Mouse (Mus musculus) kidney, embryonic 14.5 days (tissue): ENCODE measurements at regions not wholly inside any gene's neighbourhood (a gene's known extent, or its start where the extent isn't known, plus 50 kb on each side); places are given as distances from the start of the nearest gene placed in this dataset.

ENCODE experiments used
- ATAC-seq: fragments of 200-750 bp; cut with Nextera tagmentation; 2 replicates; pipeline ENCODE4 v1.8.0; 2017; ENCODE audit warnings: moderate number of reproducible peaks, mild to moderate bottlenecking, moderate TSS enrichment, moderate library complexity; ENCODE audit not compliant: low FRiP score, low TSS enrichment
- H3K27ac ChIP-seq: fragments of 300-500 bp; sonication (generic); 2 replicates; pipeline ENCODE4 v1.5.1; 2014; ENCODE audit warnings: low read depth, mild to moderate bottlenecking, low read length, moderate library complexity, mixed read lengths
- H3K27me3 ChIP-seq: fragments of 300-500 bp; sonication (generic); 2 replicates; pipeline ENCODE4 v1.6.1; 2014; ENCODE audit warnings: mild to moderate bottlenecking, low read length; ENCODE audit not compliant: control insufficient read depth, insufficient read depth
- H3K36me3 ChIP-seq: fragments of 300-500 bp; sonication (generic); 2 replicates; pipeline ENCODE4 v1.6.1; 2014; ENCODE audit warnings: low read length, mixed read lengths; ENCODE audit not compliant: control insufficient read depth, insufficient read depth
- H3K4me1 ChIP-seq: fragments of 300-500 bp; sonication (generic); 2 replicates; pipeline ENCODE4 v1.6.1; 2014; ENCODE audit warnings: low read length, mixed read lengths; ENCODE audit not compliant: control insufficient read depth, insufficient read depth
- H3K4me2 ChIP-seq: fragments of 300-500 bp; sonication (generic); replicated peaks from 2 replicates; pipeline ENCODE4 v1.6.1; 2014; ENCODE audit warnings: low read depth, mild to moderate bottlenecking, low read length
- H3K4me3 ChIP-seq: fragments of 300-500 bp; sonication (generic); 2 replicates; pipeline ENCODE4 v1.5.1; 2014; ENCODE audit warnings: mild to moderate bottlenecking, low read length
- H3K9ac ChIP-seq: fragments of 300-500 bp; sonication (generic); 2 replicates; pipeline ENCODE4 v1.6.1; 2014; ENCODE audit warnings: low read depth, mild to moderate bottlenecking, low read length, moderate library complexity
- H3K9me3 ChIP-seq: fragments of 300-500 bp; sonication (generic); 2 replicates; pipeline ENCODE4 v1.6.1; 2016; ENCODE audit warnings: low read length; ENCODE audit not compliant: control insufficient read depth
- WGBS: fragments of 180-500 bp; shearing (Covaris S2); extraction: QIAGEN DNeasy Blood & Tissue Kit; methylation state at CpG from one replicate; pipeline ENCODE4 v1.1.7; 2014; 5-methylcytosine and 5-hydroxymethylcytosine counted together

DNA sequence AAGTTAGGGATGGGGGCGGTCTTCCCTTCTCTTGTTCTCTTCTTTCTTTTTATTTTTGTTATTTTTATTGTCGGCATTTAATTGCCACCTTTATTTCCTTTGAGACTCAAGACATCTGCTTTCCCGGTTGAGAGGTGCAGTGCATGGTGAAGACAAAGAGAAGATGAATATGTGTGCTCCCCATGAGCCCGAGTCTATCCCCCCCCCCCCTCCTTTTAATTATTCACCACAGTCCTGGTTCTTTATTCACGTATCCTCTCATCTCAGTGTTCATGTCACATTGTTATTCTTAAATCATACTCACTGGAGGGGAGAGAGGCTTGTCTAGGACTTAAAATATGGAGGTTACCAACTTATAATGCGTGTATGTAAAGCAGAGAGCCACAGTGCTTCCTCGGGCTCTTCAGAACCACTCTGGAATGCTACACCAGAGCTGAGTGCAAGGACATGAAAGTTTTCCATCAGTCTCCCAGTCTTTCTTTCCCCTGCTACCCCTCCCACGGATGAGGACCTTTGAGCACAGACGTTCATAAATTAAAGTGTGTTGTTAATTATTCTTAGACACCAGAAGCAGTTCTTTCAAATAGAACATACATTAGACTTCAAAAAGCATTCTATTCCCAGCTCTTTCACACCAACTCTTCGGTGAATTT is 274.6 kb upstream of the Lsamp start:
- WGBS = 35% methylated on average over 10 of the region's 10 CpGs
- H3K4me1 ChIP-seq = no peaks in the 10 kb centered on the region
- ATAC-seq = peak; percentile 88
- H3K4me3 ChIP-seq = no peak overlapping the region
- no peaks in the 10 kb centered on the region for H3K27me3 ChIP-seq
- H3K36me3 ChIP-seq = no peaks in the 10 kb centered on the region
- H3K9ac ChIP-seq = no peak overlapping the region
- no peak overlapping the region for H3K27ac ChIP-seq
- no peak overlapping the region for H3K4me2 ChIP-seq
- H3K9me3 ChIP-seq = no peaks in the 10 kb centered on the region

- Histone ChIP-seq H3K4me3 (no peak overlapping the region), H3K4me2 (no peak overlapping the region), H3K9ac (no peak overlapping the region), H3K36me3 (no peaks in the 10 kb centered on the region), H3K27ac (no peak overlapping the region), H3K27me3 (no peaks in the 10 kb centered on the region), H3K9me3 (no peaks in the 10 kb centered on the region), H3K4me1 (no peaks in the 10 kb centered on the region)
- WGBS = 82% methylated on average over 4 of the region's 4 CpGs
- ATAC-seq = no peak
Measured at GRCm38 (mm10) chr16:39727586-39727985, 256.6 kb upstream of the Lsamp start.

DNA sequence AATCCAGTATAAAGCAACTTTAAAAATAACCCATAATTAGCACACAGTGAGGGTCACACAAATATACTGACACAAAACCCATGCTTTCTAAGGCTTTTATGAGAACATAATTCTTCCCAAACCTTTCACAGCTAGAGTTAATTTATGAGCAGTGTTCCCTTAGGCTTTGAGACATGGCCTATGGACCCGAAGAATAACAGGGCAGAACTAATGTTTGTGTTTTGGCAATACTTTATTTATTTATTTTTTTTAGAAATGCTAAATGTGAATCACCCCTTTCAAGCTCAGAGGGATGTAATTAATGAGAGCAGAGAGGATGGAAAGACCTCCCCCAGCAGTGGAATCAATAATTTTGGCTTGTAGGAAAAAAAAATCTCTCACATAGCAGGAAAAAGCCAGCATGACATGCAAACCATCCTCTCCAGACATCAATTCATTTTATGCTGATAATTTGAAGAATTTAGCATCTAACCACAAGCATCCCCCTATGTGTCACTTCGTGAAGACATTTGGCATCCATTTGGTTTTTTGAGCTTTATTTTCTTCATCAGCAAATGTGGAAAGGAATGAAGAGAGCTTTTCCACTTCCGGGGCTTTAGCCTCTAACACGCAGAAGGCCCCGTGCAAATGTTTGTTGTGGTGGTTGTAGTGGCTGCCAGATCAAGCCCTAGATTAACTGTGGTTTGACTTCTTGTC is 238.0 kb upstream of the Lsamp start:
- no peak for ATAC-seq
- Histone ChIP-seq H3K4me2 (no peak overlapping the region), H3K9ac (no peak overlapping the region), H3K4me1 (no peaks in the 10 kb centered on the region), H3K9me3 (no peaks in the 10 kb centered on the region), H3K36me3 (no peaks in the 10 kb centered on the region), H3K4me3 (no peak overlapping the region), H3K27ac (no peak overlapping the region), H3K27me3 (no peaks in the 10 kb centered on the region)
- 53% methylated on average over 5 of the region's 5 CpGs for WGBS

GRCm38 (mm10) chr16:39751748-39752147 is 232.4 kb upstream of the Lsamp start:
- ATAC-seq = no peak
- H3K27ac ChIP-seq = no peak overlapping the region
- WGBS = 89% methylated on average over 2 of the region's 2 CpGs
- no peaks in the 10 kb centered on the region for H3K9me3 ChIP-seq
- H3K4me3 ChIP-seq = no peak overlapping the region
- H3K27me3 ChIP-seq = no peaks in the 10 kb centered on the region
- H3K4me1 ChIP-seq = no peaks in the 10 kb centered on the region
- H3K9ac ChIP-seq = no peak overlapping the region
- no peaks in the 10 kb centered on the region for H3K36me3 ChIP-seq
- H3K4me2 ChIP-seq = no peak overlapping the region

DNA sequence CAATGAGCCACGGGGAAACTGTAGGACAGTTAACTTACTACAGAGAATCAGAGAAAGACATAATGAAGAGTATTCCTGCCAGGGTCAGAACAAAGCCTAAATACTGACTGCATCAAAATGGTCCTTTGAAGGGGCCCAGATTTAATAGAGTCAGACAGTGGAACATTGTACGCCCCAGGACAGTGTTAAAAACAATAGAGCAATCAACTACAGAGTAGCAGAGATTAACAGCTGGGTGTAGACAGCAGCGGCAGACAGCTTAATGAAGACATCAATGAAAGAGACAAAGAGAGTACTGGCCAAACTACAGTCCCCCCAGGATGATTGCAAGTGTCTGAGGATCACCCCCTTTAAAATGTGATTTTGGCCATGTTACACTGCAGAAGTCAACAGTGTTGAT is 183.1 kb upstream of the Lsamp start:
- H3K9me3 ChIP-seq = no peaks in the 10 kb centered on the region
- WGBS = 65% methylated on average over 3 of the region's 3 CpGs
- no peaks in the 10 kb centered on the region for H3K36me3 ChIP-seq
- H3K27me3 ChIP-seq = no peaks in the 10 kb centered on the region
- H3K4me2 ChIP-seq = no peak overlapping the region
- H3K9ac ChIP-seq = no peak overlapping the region
- no peaks in the 10 kb centered on the region for H3K4me1 ChIP-seq
- H3K4me3 ChIP-seq = no peak overlapping the region
- ATAC-seq = no peak
- no peak overlapping the region for H3K27ac ChIP-seq

DNA sequence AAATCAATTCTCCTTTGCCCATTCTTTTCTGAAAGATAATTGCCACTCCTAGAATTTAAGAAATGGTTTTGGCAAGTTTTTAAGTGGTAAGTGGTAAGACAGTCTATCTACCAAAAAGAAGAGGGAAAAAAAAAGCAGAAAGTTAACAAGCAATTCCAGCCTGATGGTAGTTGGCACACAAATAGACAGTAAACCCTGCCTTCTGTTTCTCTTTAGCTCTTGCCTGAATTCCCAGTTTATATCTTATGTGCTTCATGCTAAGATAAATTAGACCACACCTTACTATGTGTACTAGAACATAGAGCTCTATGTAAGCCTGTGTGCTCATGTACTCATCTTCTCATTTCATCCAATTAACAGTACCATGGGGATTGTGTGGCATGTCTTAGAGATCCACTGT is 164.0 kb upstream of the Lsamp start:
- H3K4me1 ChIP-seq = no peaks in the 10 kb centered on the region
- no peaks in the 10 kb centered on the region for H3K9me3 ChIP-seq
- H3K9ac ChIP-seq = no peak overlapping the region
- H3K4me2 ChIP-seq = no peak overlapping the region
- H3K27ac ChIP-seq = no peak overlapping the region
- H3K4me3 ChIP-seq = no peak overlapping the region
- ATAC-seq = no peak
- no peaks in the 10 kb centered on the region for H3K27me3 ChIP-seq
- no peaks in the 10 kb centered on the region for H3K36me3 ChIP-seq

DNA sequence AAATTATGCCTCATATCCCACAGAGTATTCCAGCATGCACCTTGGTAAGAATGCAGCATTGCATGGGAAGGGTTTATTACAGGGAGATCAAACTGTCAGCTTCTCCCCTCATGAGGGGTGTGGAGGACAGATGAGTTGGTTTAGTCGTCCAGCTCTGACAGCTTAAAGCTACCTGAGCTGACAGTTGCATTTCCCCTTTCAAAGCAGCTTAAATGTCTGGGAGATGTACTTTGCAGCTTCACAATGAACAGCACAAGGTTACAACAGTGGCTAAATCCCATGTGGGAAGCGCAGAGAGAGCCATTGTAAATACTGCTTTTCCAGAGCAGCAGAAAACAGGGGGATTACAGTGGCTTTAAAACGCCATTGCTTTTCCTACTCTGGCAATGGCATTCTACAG is 149.9 kb upstream of the Lsamp start:
- no peak for ATAC-seq
- Histone ChIP-seq H3K9ac (no peak overlapping the region), H3K27me3 (no peaks in the 10 kb centered on the region), H3K4me2 (no peak overlapping the region), H3K36me3 (no peaks in the 10 kb centered on the region), H3K4me3 (no peak overlapping the region), H3K27ac (no peak overlapping the region), H3K4me1 (no peaks in the 10 kb centered on the region), H3K9me3 (no peaks in the 10 kb centered on the region)
- WGBS = 45% methylated on average over 3 of the region's 3 CpGs

- H3K27ac ChIP-seq = no peak overlapping the region
- no peaks in the 10 kb centered on the region for H3K4me1 ChIP-seq
- no peak overlapping the region for H3K9ac ChIP-seq
- 72% methylated on average over 5 of the region's 5 CpGs for WGBS
- no peak overlapping the region for H3K4me2 ChIP-seq
- ATAC-seq = no peak
- H3K9me3 ChIP-seq = no peaks in the 10 kb centered on the region
- H3K4me3 ChIP-seq = no peak overlapping the region
- no peaks in the 10 kb centered on the region for H3K27me3 ChIP-seq
- no peaks in the 10 kb centered on the region for H3K36me3 ChIP-seq
Measured at GRCm38 (mm10) chr16:39881525-39881924, 102.6 kb upstream of the Lsamp start.

GRCm38 (mm10) chr16:39887944-39888343 is 96.2 kb upstream of the Lsamp start:
- WGBS = 72% methylated on average over 1 of the region's 1 CpGs
- no peak for ATAC-seq

More at GRCm38 (mm10) chr16:39887944-39888343, 96.2 kb upstream of the Lsamp start:
- Histone ChIP-seq H3K36me3 (no peaks in the 10 kb centered on the region), H3K4me3 (no peak overlapping the region), H3K27ac (no peak overlapping the region), H3K27me3 (no peaks in the 10 kb centered on the region), H3K4me2 (no peak overlapping the region), H3K4me1 (no peaks in the 10 kb centered on the region), H3K9me3 (no peaks in the 10 kb centered on the region), H3K9ac (no peak overlapping the region)
